Mouse (Mus musculus): ENCODE data around the gene Fry. TPM values are rescaled to one million over a fixed set of nuclear protein-coding genes. Genes with fewer than 3 reads are reported as not detected.

The Fry gene
- polyA plus RNA-seq, 1 experiment from 2014 or later = 22.4 TPM

GRCm38 (mm10) chr5:150457904-150458739 is 339.7 kb downstream of the Fry start:
- Histone ChIP-seq H3K4me2 (replicated peaks; ENCODE audit: low read depth, low read length) (no peak overlapping the region), H3K4me3 (ENCODE audit: low read depth, low read length) (no peak overlapping the region), H3K9me3 (ENCODE audit: control insufficient read depth, low read length) (no peaks in the 10 kb centered on the region), H3K4me1 (replicated peaks; ENCODE audit: control insufficient read depth, insufficient read depth, low read length) (no peaks in the 10 kb centered on the region), H3K9ac (ENCODE audit: low read depth, low read length) (no peak overlapping the region), H3K27me3 (ENCODE audit: control insufficient read depth, insufficient read depth, low read length) (no peaks in the 10 kb centered on the region), H3K27ac (ENCODE audit: low read depth, low read length) (no peak overlapping the region), H3K36me3 (ENCODE audit: control insufficient read depth, insufficient read depth, low read length) (no peaks in the 10 kb centered on the region)
- ATAC-seq (ENCODE audit: low FRiP score) (peak; percentile 67), DNase-seq (ENCODE audit: low spot score) (no peak)
- 68% methylated on average over 17 of the region's 17 CpGs for WGBS

GRCm38 (mm10) chr5:150459801-150460200 is 341.4 kb downstream of the Fry start:
- H3K9me3 ChIP-seq (ENCODE audit: control insufficient read depth, low read length) = no peaks in the 10 kb centered on the region
- DNase-seq (ENCODE audit: low spot score) (no peak), ATAC-seq (ENCODE audit: low FRiP score) (no peak)
- H3K27me3 ChIP-seq (ENCODE audit: control insufficient read depth, insufficient read depth, low read length) = no peaks in the 10 kb centered on the region
- no peak overlapping the region for H3K27ac ChIP-seq (ENCODE audit: low read depth, low read length)
- no peak overlapping the region for H3K4me3 ChIP-seq (ENCODE audit: low read depth, low read length)
- H3K4me1 ChIP-seq (replicated peaks; ENCODE audit: control insufficient read depth, insufficient read depth, low read length) = no peaks in the 10 kb centered on the region
- H3K9ac ChIP-seq (ENCODE audit: low read depth, low read length) = no peak overlapping the region
- H3K36me3 ChIP-seq (ENCODE audit: control insufficient read depth, insufficient read depth, low read length) = no peaks in the 10 kb centered on the region
- 79% methylated on average over 4 of the region's 4 CpGs for WGBS
- H3K4me2 ChIP-seq (replicated peaks; ENCODE audit: low read depth, low read length) = no peak overlapping the region

GRCm38 (mm10) chr5:150464721-150465120 is 346.3 kb downstream of the Fry start:
- DNase-seq (ENCODE audit: low spot score) (no peak), ATAC-seq (ENCODE audit: low FRiP score) (no peak)
- H3K4me3 ChIP-seq (ENCODE audit: low read depth, low read length) = no peak overlapping the region
- H3K9me3 ChIP-seq (ENCODE audit: control insufficient read depth, low read length) = no peaks in the 10 kb centered on the region
- H3K9ac ChIP-seq (ENCODE audit: low read depth, low read length) = no peak overlapping the region
- no peaks in the 10 kb centered on the region for H3K27me3 ChIP-seq (ENCODE audit: control insufficient read depth, insufficient read depth, low read length)
- no peaks in the 10 kb centered on the region for H3K4me1 ChIP-seq (replicated peaks; ENCODE audit: control insufficient read depth, insufficient read depth, low read length)
- 62% methylated on average over 3 of the region's 3 CpGs for WGBS
- no peaks in the 10 kb centered on the region for H3K36me3 ChIP-seq (ENCODE audit: control insufficient read depth, insufficient read depth, low read length)
- no peak overlapping the region for H3K27ac ChIP-seq (ENCODE audit: low read depth, low read length)
- no peak overlapping the region for H3K4me2 ChIP-seq (replicated peaks; ENCODE audit: low read depth, low read length)

- no peaks in the 10 kb centered on the region for H3K4me1 ChIP-seq (replicated peaks; ENCODE audit: control insufficient read depth, insufficient read depth, low read length)
- no peak for ATAC-seq (ENCODE audit: low FRiP score)
- DNase-seq (ENCODE audit: low spot score) = no peak
- no peak overlapping the region for H3K4me2 ChIP-seq (replicated peaks; ENCODE audit: low read depth, low read length)
- H3K9ac ChIP-seq (ENCODE audit: low read depth, low read length) = no peak overlapping the region
- 87% methylated on average over 6 of the region's 6 CpGs for WGBS
- no peaks in the 10 kb centered on the region for H3K9me3 ChIP-seq (ENCODE audit: control insufficient read depth, low read length)
- no peak overlapping the region for H3K4me3 ChIP-seq (ENCODE audit: low read depth, low read length)
- no peaks in the 10 kb centered on the region for H3K36me3 ChIP-seq (ENCODE audit: control insufficient read depth, insufficient read depth, low read length)
- H3K27ac ChIP-seq (ENCODE audit: low read depth, low read length) = no peak overlapping the region
- no peaks in the 10 kb centered on the region for H3K27me3 ChIP-seq (ENCODE audit: control insufficient read depth, insufficient read depth, low read length)
Observed at GRCm38 (mm10) chr5:150465218-150465617, 346.8 kb downstream of the Fry start.

- Histone ChIP-seq H3K4me2 (replicated peaks; ENCODE audit: low read depth, low read length) (no peak overlapping the region), H3K9me3 (ENCODE audit: control insufficient read depth, low read length) (no peaks in the 10 kb centered on the region), H3K27ac (ENCODE audit: low read depth, low read length) (no peak overlapping the region), H3K36me3 (ENCODE audit: control insufficient read depth, insufficient read depth, low read length) (no peaks in the 10 kb centered on the region), H3K9ac (ENCODE audit: low read depth, low read length) (no peak overlapping the region), H3K4me3 (ENCODE audit: low read depth, low read length) (no peak overlapping the region), H3K4me1 (replicated peaks; ENCODE audit: control insufficient read depth, insufficient read depth, low read length) (no peaks in the 10 kb centered on the region), H3K27me3 (ENCODE audit: control insufficient read depth, insufficient read depth, low read length) (no peaks in the 10 kb centered on the region)
- 87% methylated on average over 12 of the region's 12 CpGs for WGBS
- DNase-seq (ENCODE audit: low spot score) = no peak
- no peak for ATAC-seq (ENCODE audit: low FRiP score)
Observed at GRCm38 (mm10) chr5:150466132-150466531, 347.7 kb downstream of the Fry start.

GRCm38 (mm10) chr5:150468431-150468830 is 350.0 kb downstream of the Fry start:
- Histone ChIP-seq H3K36me3 (ENCODE audit: control insufficient read depth, insufficient read depth, low read length) (no peaks in the 10 kb centered on the region), H3K4me2 (replicated peaks; ENCODE audit: low read depth, low read length) (no peak overlapping the region), H3K9ac (ENCODE audit: low read depth, low read length) (no peak overlapping the region), H3K27ac (ENCODE audit: low read depth, low read length) (no peak overlapping the region), H3K9me3 (ENCODE audit: control insufficient read depth, low read length) (no peaks in the 10 kb centered on the region), H3K27me3 (ENCODE audit: control insufficient read depth, insufficient read depth, low read length) (no peaks in the 10 kb centered on the region), H3K4me3 (ENCODE audit: low read depth, low read length) (no peak overlapping the region), H3K4me1 (replicated peaks; ENCODE audit: control insufficient read depth, insufficient read depth, low read length) (no peaks in the 10 kb centered on the region)
- no peak for ATAC-seq (ENCODE audit: low FRiP score)
- DNase-seq (ENCODE audit: low spot score) = no peak
- WGBS = 73% methylated on average over 6 of the region's 6 CpGs

GRCm38 (mm10) chr5:150477364-150477763 is 358.9 kb downstream of the Fry start:
- no peak overlapping the region for H3K4me2 ChIP-seq (replicated peaks; ENCODE audit: low read depth, low read length)
- no peak overlapping the region for H3K4me3 ChIP-seq (ENCODE audit: low read depth, low read length)
- H3K27me3 ChIP-seq (ENCODE audit: control insufficient read depth, insufficient read depth, low read length) = no peaks in the 10 kb centered on the region
- WGBS = 71% methylated on average over 4 of the region's 4 CpGs
- no peak for DNase-seq (ENCODE audit: low spot score)
- no peaks in the 10 kb centered on the region for H3K9me3 ChIP-seq (ENCODE audit: control insufficient read depth, low read length)
- no peak for ATAC-seq (ENCODE audit: low FRiP score)
- H3K9ac ChIP-seq (ENCODE audit: low read depth, low read length) = no peak overlapping the region
- H3K36me3 ChIP-seq (ENCODE audit: control insufficient read depth, insufficient read depth, low read length) = no peaks in the 10 kb centered on the region
- H3K27ac ChIP-seq (ENCODE audit: low read depth, low read length) = no peak overlapping the region
- no peaks in the 10 kb centered on the region for H3K4me1 ChIP-seq (replicated peaks; ENCODE audit: control insufficient read depth, insufficient read depth, low read length)

- Histone ChIP-seq H3K36me3 (ENCODE audit: control insufficient read depth, insufficient read depth, low read length) (no peaks in the 10 kb centered on the region), H3K9me3 (ENCODE audit: control insufficient read depth, low read length) (no peaks in the 10 kb centered on the region), H3K27ac (ENCODE audit: low read depth, low read length) (no peak overlapping the region), H3K9ac (ENCODE audit: low read depth, low read length) (no peak overlapping the region), H3K27me3 (ENCODE audit: control insufficient read depth, insufficient read depth, low read length) (no peaks in the 10 kb centered on the region), H3K4me2 (replicated peaks; ENCODE audit: low read depth, low read length) (no peak overlapping the region), H3K4me3 (ENCODE audit: low read depth, low read length) (no peak overlapping the region), H3K4me1 (replicated peaks; ENCODE audit: control insufficient read depth, insufficient read depth, low read length) (no peaks in the 10 kb centered on the region)
- 78% methylated on average over 4 of the region's 4 CpGs for WGBS
- DNase-seq (ENCODE audit: low spot score) (no peak), ATAC-seq (ENCODE audit: low FRiP score) (no peak)
Observed at GRCm38 (mm10) chr5:150478612-150479011, 360.2 kb downstream of the Fry start.

GRCm38 (mm10) chr5:150485198-150485597 is 366.8 kb downstream of the Fry start:
- no peak overlapping the region for H3K9ac ChIP-seq (ENCODE audit: low read depth, low read length)
- no peak overlapping the region for H3K27ac ChIP-seq (ENCODE audit: low read depth, low read length)
- H3K4me2 ChIP-seq (replicated peaks; ENCODE audit: low read depth, low read length) = no peak overlapping the region
- no peak overlapping the region for H3K4me3 ChIP-seq (ENCODE audit: low read depth, low read length)
- H3K9me3 ChIP-seq (ENCODE audit: control insufficient read depth, low read length) = no peaks in the 10 kb centered on the region
- no peaks in the 10 kb centered on the region for H3K36me3 ChIP-seq (ENCODE audit: control insufficient read depth, insufficient read depth, low read length)
- WGBS = 57% methylated on average over 3 of the region's 3 CpGs
- peak; percentile 55 for DNase-seq (ENCODE audit: low spot score)
- ATAC-seq (ENCODE audit: low FRiP score) = no peak
- H3K27me3 ChIP-seq (ENCODE audit: control insufficient read depth, insufficient read depth, low read length) = no peaks in the 10 kb centered on the region
- no peaks in the 10 kb centered on the region for H3K4me1 ChIP-seq (replicated peaks; ENCODE audit: control insufficient read depth, insufficient read depth, low read length)
